Mouse (Mus musculus) lung, postnatal 0 days (tissue): ENCODE measurements around the gene Mc3r. TPM values are rescaled to one million over a fixed set of nuclear protein-coding genes. Genes with fewer than 3 reads are reported as not detected.

ENCODE experiments used
- ATAC-seq: fragments of 200-750 bp; cut with Nextera tagmentation; 2 replicates; pipeline ENCODE4 v1.8.0; 2017; ENCODE audit warnings: moderate library complexity
- DNase-seq: peaks from one replicate; pipeline ENCODE4 v3.0.0-alpha.2; 2016; ENCODE audit warnings: low spot score
- H3K27ac ChIP-seq: fragments of 300-500 bp; sonication (generic); 2 replicates; pipeline ENCODE4 v1.5.1; 2014; ENCODE audit warnings: antibody characterized with exemption, mild to moderate bottlenecking, low read length, mixed read lengths
- H3K27me3 ChIP-seq: fragments of 300-500 bp; sonication (generic); replicated peaks from 2 replicates; pipeline ENCODE4 v1.6.1; 2014; ENCODE audit warnings: low read length, mixed read lengths; ENCODE audit not compliant: insufficient read depth
- H3K36me3 ChIP-seq: fragments of 300-500 bp; sonication (generic); 2 replicates; pipeline ENCODE4 v1.6.1; 2014; ENCODE audit warnings: low read length, mixed read lengths; ENCODE audit not compliant: insufficient read depth
- H3K4me1 ChIP-seq: fragments of 300-500 bp; sonication (generic); 2 replicates; pipeline ENCODE4 v1.6.1; 2014; ENCODE audit warnings: antibody characterized with exemption, low read depth, low read length, mixed read lengths; ENCODE audit not compliant: insufficient read depth
- H3K4me2 ChIP-seq: fragments of 300-500 bp; sonication (generic); replicated peaks from 2 replicates; pipeline ENCODE4 v1.6.1; 2014; ENCODE audit warnings: low read depth, mild to moderate bottlenecking, low read length, moderate library complexity, mixed read lengths
- H3K4me3 ChIP-seq: fragments of 300-500 bp; sonication (generic); 2 replicates; pipeline ENCODE4 v1.5.1; 2014; ENCODE audit warnings: low read depth, low read length
- H3K9ac ChIP-seq: fragments of 300-500 bp; sonication (generic); replicated peaks from 2 replicates; pipeline ENCODE4 v1.6.1; 2014; ENCODE audit warnings: low read depth, mild to moderate bottlenecking
- H3K9me3 ChIP-seq: fragments of 300-500 bp; sonication (generic); 2 replicates; pipeline ENCODE4 v1.6.1; 2016; ENCODE audit warnings: low read length, mixed read lengths
- CTCF ChIP-seq: IDR thresholded peaks from 2 replicates; pipeline ENCODE4 v1.5.1; 2016; ENCODE audit warnings: antibody characterized with exemption, mild to moderate bottlenecking
- EP300 ChIP-seq: IDR thresholded peaks from 2 replicates; pipeline ENCODE4 v1.6.1; 2016; ENCODE audit warnings: antibody characterized with exemption, mild to moderate bottlenecking, control low read depth
- WGBS: fragments of 180-500 bp; shearing (Covaris S2); extraction: QIAGEN DNeasy Blood & Tissue Kit; methylation state at CpG from one replicate; pipeline ENCODE4 v1.1.7; 2014; 5-methylcytosine and 5-hydroxymethylcytosine counted together
- polyA plus RNA-seq: library from polyadenylated mRNA; unstranded; fragments of >200 nt; fragmentation: Nextera tagmentation; extraction: Ambion mirVana; gene quantifications from 2 replicates; pipeline ENCODE4 v1.2.1, GENCODE M21; 2015

Mc3r gene
- polyA plus RNA-seq, 1 experiment from 2014 or later, result not detected

- no peak overlapping the region for H3K27ac ChIP-seq
- WGBS, result 71% methylated on average over 4 of the region's 4 CpGs
- ATAC-seq, result no peak
Measured at GRCm38 (mm10) chr2:172261441-172261840, 13.1 kb downstream of the Mc3r start.

GRCm38 (mm10) chr2:172263216-172263615 is 14.9 kb downstream of the Mc3r start:
- no peak overlapping the region for H3K9ac ChIP-seq
- WGBS, result 58% methylated on average over 6 of the region's 6 CpGs
- H3K4me3 ChIP-seq, result no peak overlapping the region
- H3K9me3 ChIP-seq, result no peaks in the 10 kb centered on the region
- no peak for TF ChIP-seq CTCF
- TF ChIP-seq EP300, result no peak
- ATAC-seq (no peak), DNase-seq (no peak)
- no peaks in the 10 kb centered on the region for H3K27me3 ChIP-seq
- no peaks in the 10 kb centered on the region for H3K36me3 ChIP-seq
- H3K27ac ChIP-seq, result no peak overlapping the region
- H3K4me2 ChIP-seq, result no peak overlapping the region
- no peaks in the 10 kb centered on the region for H3K4me1 ChIP-seq

More at GRCm38 (mm10) chr2:172261441-172261840, 13.1 kb downstream of the Mc3r start:
- no peaks in the 10 kb centered on the region for H3K36me3 ChIP-seq
- H3K9ac ChIP-seq, result no peak overlapping the region
- H3K27me3 ChIP-seq, result no peaks in the 10 kb centered on the region
- no peak overlapping the region for H3K4me3 ChIP-seq
- no peak for TF ChIP-seq EP300
- no peak for TF ChIP-seq CTCF
- no peak overlapping the region for H3K4me2 ChIP-seq
- no peaks in the 10 kb centered on the region for H3K9me3 ChIP-seq
- DNase-seq, result no peak
- no peaks in the 10 kb centered on the region for H3K4me1 ChIP-seq

GRCm38 (mm10) chr2:172269907-172270306 is 21.6 kb downstream of the Mc3r start:
- Histone ChIP-seq H3K4me2 (no peak overlapping the region), H3K9me3 (no peaks in the 10 kb centered on the region), H3K36me3 (no peaks in the 10 kb centered on the region), H3K27me3 (no peaks in the 10 kb centered on the region), H3K9ac (no peak overlapping the region), H3K4me3 (no peak overlapping the region), H3K27ac (no peak overlapping the region), H3K4me1 (no peaks in the 10 kb centered on the region)
- ATAC-seq (no peak), DNase-seq (no peak)
- TF ChIP-seq EP300, result no peak
- no peak for TF ChIP-seq CTCF
- 81% methylated on average over 11 of the region's 11 CpGs for WGBS

DNA sequence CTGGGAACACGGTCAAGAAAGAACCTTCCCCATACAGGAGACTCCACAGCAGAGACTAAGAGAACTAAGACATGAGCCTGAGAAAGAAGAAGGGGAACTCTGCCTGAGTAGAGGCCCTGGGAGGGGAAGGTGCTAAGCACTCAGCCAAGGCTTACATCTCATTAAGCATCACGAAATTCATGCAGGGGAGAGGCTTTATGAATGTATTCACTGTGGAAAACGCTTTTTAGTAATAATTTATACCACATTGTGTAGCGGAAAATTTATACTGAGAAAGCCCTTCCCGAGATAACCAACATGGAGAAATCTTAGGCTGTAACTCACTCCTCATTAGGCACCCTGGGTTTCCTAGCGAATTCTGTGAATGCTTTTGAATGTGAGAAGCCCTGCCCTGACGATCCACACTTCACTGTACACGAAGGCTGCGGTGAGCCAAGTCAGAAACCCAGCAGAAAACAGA is 22.2 kb downstream of the Mc3r start:
- TF ChIP-seq EP300 (no peak), CTCF (no peak)
- no peaks in the 10 kb centered on the region for H3K36me3 ChIP-seq
- ATAC-seq (no peak), DNase-seq (no peak)
- no peak overlapping the region for H3K9ac ChIP-seq
- H3K27me3 ChIP-seq, result no peaks in the 10 kb centered on the region
- H3K4me1 ChIP-seq, result no peaks in the 10 kb centered on the region
- H3K4me3 ChIP-seq, result no peak overlapping the region
- no peak overlapping the region for H3K4me2 ChIP-seq
- 42% methylated on average over 9 of the region's 9 CpGs for WGBS
- no peak overlapping the region for H3K27ac ChIP-seq
- no peaks in the 10 kb centered on the region for H3K9me3 ChIP-seq

GRCm38 (mm10) chr2:172270974-172271697 is 22.8 kb downstream of the Mc3r start:
- H3K27ac ChIP-seq, result no peak overlapping the region
- H3K9ac ChIP-seq, result no peak overlapping the region
- H3K36me3 ChIP-seq, result no peaks in the 10 kb centered on the region
- 64% methylated on average over 12 of the region's 12 CpGs for WGBS
- H3K9me3 ChIP-seq, result no peaks in the 10 kb centered on the region
- no peak overlapping the region for H3K4me3 ChIP-seq
- H3K4me2 ChIP-seq, result no peak overlapping the region
- H3K27me3 ChIP-seq, result no peaks in the 10 kb centered on the region
- TF ChIP-seq CTCF (no peak), EP300 (no peak)
- no peaks in the 10 kb centered on the region for H3K4me1 ChIP-seq
- DNase-seq (no peak), ATAC-seq (no peak)

- ATAC-seq (no peak), DNase-seq (no peak)
- Histone ChIP-seq H3K4me2 (no peak overlapping the region), H3K9me3 (no peaks in the 10 kb centered on the region), H3K27me3 (no peaks in the 10 kb centered on the region), H3K27ac (no peak overlapping the region), H3K4me1 (no peaks in the 10 kb centered on the region), H3K36me3 (no peaks in the 10 kb centered on the region), H3K4me3 (no peak overlapping the region), H3K9ac (no peak overlapping the region)
- TF ChIP-seq EP300 (no peak), CTCF (no peak)
- 60% methylated on average over 8 of the region's 8 CpGs for WGBS
Measured at GRCm38 (mm10) chr2:172274662-172275061, 26.4 kb downstream of the Mc3r start.

- Histone ChIP-seq H3K27ac (no peak overlapping the region), H3K4me2 (no peak overlapping the region), H3K27me3 (no peaks in the 10 kb centered on the region), H3K36me3 (no peaks in the 10 kb centered on the region), H3K9ac (no peak overlapping the region), H3K9me3 (no peaks in the 10 kb centered on the region), H3K4me1 (no peaks in the 10 kb centered on the region), H3K4me3 (no peak overlapping the region)
- 25% methylated on average over 5 of the region's 5 CpGs for WGBS
- TF ChIP-seq CTCF, result no peak
- TF ChIP-seq EP300, result no peak
- ATAC-seq (no peak; the same call in 1 of the 2 replicates), DNase-seq (no peak)
Measured at GRCm38 (mm10) chr2:172276155-172276554, 27.9 kb downstream of the Mc3r start.
